Comparison of ENCODE assay signal across 8 mouse cellular contexts in the genomic region with DNA sequence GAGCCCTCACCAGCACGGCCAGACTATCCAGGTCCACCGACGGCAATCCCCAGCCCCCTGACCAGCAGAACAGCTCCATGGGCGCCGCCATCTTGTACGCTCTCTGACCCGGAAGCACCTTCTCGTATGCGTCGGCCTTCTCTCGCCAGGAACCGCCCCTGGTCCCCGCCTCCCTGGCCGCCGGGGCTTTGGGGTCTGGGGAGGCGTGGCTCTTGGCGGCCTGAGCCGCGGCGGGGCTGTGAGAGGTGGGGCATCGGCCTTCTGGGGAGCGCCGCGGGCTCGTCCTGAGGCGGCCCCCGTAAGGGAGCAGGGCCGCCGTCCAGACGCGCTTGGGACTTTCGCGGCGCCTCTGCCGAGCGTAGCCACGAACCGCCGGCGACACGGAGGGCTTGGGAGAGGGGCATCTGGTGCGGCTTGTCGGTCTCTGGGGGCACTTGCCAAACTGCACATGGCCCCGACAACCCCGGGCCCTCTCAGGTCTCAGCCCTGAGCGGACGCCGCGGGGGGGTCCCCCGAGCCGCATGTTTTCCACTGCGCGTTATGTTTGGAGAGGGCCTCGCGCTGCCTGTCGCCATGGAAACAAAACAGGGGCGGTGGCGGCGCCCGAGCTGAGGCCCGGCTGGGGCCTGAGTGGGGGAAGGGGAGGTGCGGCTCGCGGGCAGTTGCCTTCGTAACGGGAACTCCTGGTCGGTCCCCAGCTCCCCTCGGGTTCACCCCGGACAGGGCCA. TPM values are rescaled to one million over a fixed set of nuclear protein-coding genes. Genes with fewer than 3 reads are reported as not detected.
DNase-seq lines count a peak whose midpoint lies in the region; ATAC-seq and TF ChIP-seq lines count a peak whose summit lies in the region.

No protein-coding gene starts in this region.

- TF ChIP-seq POLR2A in CH12.LX (IDR thresholded peaks at IDR 0.05; ENCODE audit: low read depth, low read length) = peak; percentile 82

- dilution Hi-C loops in CH12.LX (cut with MboI; ENCODE audit: extremely low pct_ligation_motif_present, extremely low pct_unique_long_range_greater_than_20kb, low sequenced_read_pairs) = no loop called here

- TF ChIP-seq RAD21 in CH12.LX (IDR thresholded peaks at IDR 0.05; ENCODE audit: low read depth, low read length) = no peak

- peaks cover 23 to 39% of the 10 kb centered on the region in 2 experiments for H3K36me3 ChIP-seq in CH12.LX (replicated peaks in 1 of 2; ENCODE audit: control insufficient read depth in 1 of 2, insufficient read depth in 1 of 2, low read length in 1 of 2)
- peaks cover 50% of the 10 kb centered on the region for H3K36me3 ChIP-seq in forebrain, embryonic 10.5 days (replicated peaks)
- peaks cover 17% of the 10 kb centered on the region for H3K36me3 ChIP-seq in heart, embryonic 15.5 days
- H3K36me3 ChIP-seq in liver, embryonic 14.5 days (replicated peaks; ENCODE audit: control insufficient read depth, insufficient read depth, low read depth) = peaks cover 4% of the 10 kb centered on the region
- peaks cover 4% of the 10 kb centered on the region for H3K36me3 ChIP-seq in stomach, embryonic 15.5 days

- peaks cover 14% of the 10 kb centered on the region for H3K79me2 ChIP-seq in CH12.LX (replicated peaks; ENCODE audit: control insufficient read depth, extremely low read depth, insufficient read depth, poor library complexity, severe bottlenecking)

- peak overlapping the region; percentile 90 for H3K27ac ChIP-seq in CH12.LX (ENCODE audit: insufficient read depth, low read depth)
- H3K27ac ChIP-seq in forebrain, embryonic 10.5 days = peak overlapping the region; percentile 98
- H3K27ac ChIP-seq in heart, embryonic 15.5 days = peak overlapping the region; percentile 98
- H3K27ac ChIP-seq in liver, embryonic 14.5 days = peak overlapping the region; percentile 5
- H3K27ac ChIP-seq in stomach, embryonic 15.5 days = peak overlapping the region; percentile 98

- under 1% methylated on average over 69 of the region's 69 CpGs for WGBS in forebrain, embryonic 10.5 days
- WGBS in heart, embryonic 15.5 days = under 1% methylated on average over 68 of the region's 69 CpGs
- under 1% methylated on average over 69 of the region's 69 CpGs for WGBS in liver, embryonic 14.5 days (ENCODE audit: insufficient replicate concordance)
- WGBS in stomach, embryonic 15.5 days = under 1% methylated on average over 69 of the region's 69 CpGs

- ATAC-seq in heart, embryonic 15.5 days (replicated peaks; ENCODE audit: insufficient number of reproducible peaks, insufficient read depth, low FRiP score, low read depth) = peak; percentile 93
- ATAC-seq in liver, embryonic 14.5 days (ENCODE audit: insufficient read depth) = peak; percentile 89
- ATAC-seq in stomach, embryonic 15.5 days (ENCODE audit: insufficient read depth, low FRiP score, low read depth) = peak; percentile 94

- no peaks in the 10 kb centered on the region for H3K9me3 ChIP-seq in CH12.LX (replicated peaks; ENCODE audit: low read length)
- no peaks in the 10 kb centered on the region for H3K9me3 ChIP-seq in forebrain, embryonic 10.5 days
- no peaks in the 10 kb centered on the region for H3K9me3 ChIP-seq in heart, embryonic 15.5 days (replicated peaks)
- no peaks in the 10 kb centered on the region for H3K9me3 ChIP-seq in liver, embryonic 14.5 days (ENCODE audit: control insufficient read depth, low read length)
- no peaks in the 10 kb centered on the region for H3K9me3 ChIP-seq in stomach, embryonic 15.5 days

- peak overlapping the region; percentile 90 for H3K9ac ChIP-seq in CH12.LX (ENCODE audit: insufficient read depth, low read depth)
- peak overlapping the region; percentile 74 for H3K9ac ChIP-seq in heart, embryonic 15.5 days
- peak overlapping the region; percentile 73 for H3K9ac ChIP-seq in liver, embryonic 14.5 days (replicated peaks)
- peak overlapping the region; percentile 67 for H3K9ac ChIP-seq in stomach, embryonic 15.5 days

- H3K27me3 ChIP-seq in CH12.LX (replicated peaks) = no peaks in the 10 kb centered on the region
- H3K27me3 ChIP-seq in forebrain, embryonic 10.5 days (ENCODE audit: poor library complexity, severe bottlenecking) = no peaks in the 10 kb centered on the region
- no peaks in the 10 kb centered on the region for H3K27me3 ChIP-seq in heart, embryonic 15.5 days
- H3K27me3 ChIP-seq in liver, embryonic 14.5 days (ENCODE audit: control insufficient read depth, insufficient read depth, low read length) = no peaks in the 10 kb centered on the region; the same call in 1 of the 2 replicates
- no peaks in the 10 kb centered on the region for H3K27me3 ChIP-seq in stomach, embryonic 15.5 days (replicated peaks)

- peak overlapping the region; percentile 84 to 96 (median 95) for H3K4me3 ChIP-seq in CH12.LX (replicated peaks in 1 of 3; ENCODE audit: low read depth in 2 of 3, low read length in 2 of 3, poor library complexity in 1 of 3)
- H3K4me3 ChIP-seq in forebrain, embryonic 10.5 days = peak overlapping the region; percentile 78
- H3K4me3 ChIP-seq in heart, embryonic 15.5 days = peak overlapping the region; percentile 92
- peak overlapping the region; percentile 75 to 78 for H3K4me3 ChIP-seq in liver, embryonic 14.5 days (ENCODE audit: insufficient read depth in 1 of 2, low read depth in 2 of 2, low read length in 2 of 2)
- H3K4me3 ChIP-seq in stomach, embryonic 15.5 days (replicated peaks) = peak overlapping the region; percentile 89

- H3K4me2 ChIP-seq in CH12.LX (ENCODE audit: insufficient read depth, low read depth, poor library complexity, severe bottlenecking) = peak overlapping the region; percentile 94
- peak overlapping the region; percentile 92 for H3K4me2 ChIP-seq in heart, embryonic 15.5 days
- H3K4me2 ChIP-seq in liver, embryonic 14.5 days (ENCODE audit: low read depth) = peak overlapping the region; percentile 74
- peak overlapping the region; percentile 83 for H3K4me2 ChIP-seq in stomach, embryonic 15.5 days

- TF ChIP-seq EP300 in CH12.LX (IDR thresholded peaks at IDR 0.05; ENCODE audit: low read length) = no peak; the same call in 1 of the 2 replicates
- TF ChIP-seq EP300 in liver, embryonic 14.5 days (IDR thresholded peaks at IDR 0.05; ENCODE audit: low read depth) = no peak

- in situ Hi-C loops in CH12.LX (cut with MboI; ENCODE audit: low pct_ligation_motif_present, low pct_unique_long_range_greater_than_20kb, low sequenced_read_pairs) = no loop called here

- H3K4me1 ChIP-seq in CH12.LX (ENCODE audit: control insufficient read depth in 1 of 2, insufficient read depth in 2 of 2) = peaks cover 5 to 33% of the 10 kb centered on the region in 2 experiments; a peak in 3 of 4 replicates
- H3K4me1 ChIP-seq in forebrain, embryonic 10.5 days = peaks cover 64% of the 10 kb centered on the region
- H3K4me1 ChIP-seq in heart, embryonic 15.5 days (replicated peaks) = peaks cover 40% of the 10 kb centered on the region
- peaks cover 16 to 19% of the 10 kb centered on the region in 2 experiments for H3K4me1 ChIP-seq in liver, embryonic 14.5 days (replicated peaks; ENCODE audit: control insufficient read depth in 2 of 2, insufficient read depth in 2 of 2, low read length in 1 of 2)
- peaks cover 19% of the 10 kb centered on the region for H3K4me1 ChIP-seq in stomach, embryonic 15.5 days

- no peak for TF ChIP-seq CTCF in CH12.LX (conservative IDR thresholded peaks at IDR 0.05 in 1 of 2, IDR thresholded peaks at IDR 0.05 in 1 of 2; ENCODE audit: low read depth in 2 of 2, low read length in 2 of 2)
- no peak for TF ChIP-seq CTCF in liver, embryonic 14.5 days (IDR thresholded peaks at IDR 0.05; ENCODE audit: low read depth)

- peak; percentile 92 for DNase-seq in CH12.LX (ENCODE audit: extremely low read depth)
- DNase-seq in c-Kit-positive CD71-negative TER-119-negative erythroid progenitor cells, embryonic 14.5 days (ENCODE audit: low read depth) = peak; percentile 91
- DNase-seq in forebrain, embryonic 10.5 days (ENCODE audit: extremely low spot score, low spot score) = peak; percentile 95
- peak; percentile 95 to 96 for DNase-seq in kidney, postnatal 25 days
- DNase-seq in liver, embryonic 14.5 days (ENCODE audit: low read depth in 3 of 3, low spot score in 3 of 3) = peak; percentile 79 to 84 (median 84)
- peak; percentile 92 for DNase-seq in neural tube, embryonic 10.5 days (ENCODE audit: extremely low spot score, low spot score)

RNA-seq across cellular contexts. Expression of a gene that starts 1.0 kb away (rescaled TPM):
- 6.1 and 10.1 TPM in 2 replicates for total RNA-seq in CH12.LX (2012; rRNA removed)
- total RNA-seq in CH12.LX (2014; rRNA removed) = 4.2 and 5.7 TPM in 2 replicates
- polyA plus RNA-seq in CH12.LX (2012; ENCODE audit: insufficient read length, low read depth) = 4.3 and 4.6 TPM in 2 replicates
- polyA plus RNA-seq in forebrain, embryonic 10.5 days (2016; fragmentation: Nextera tagmentation; extraction: Ambion mirVana) = 65.8 and 78.2 TPM in 2 replicates
- polyA plus RNA-seq in heart, embryonic 15.5 days (2015; fragmentation: Nextera tagmentation; extraction: Ambion mirVana) = 17.5 and 31.4 TPM in 2 replicates
- 0.96 and 1.7 TPM in 2 replicates for polyA plus RNA-seq in liver, embryonic 14.5 days (2012; rRNA removed)
- 0.44 and 0.79 TPM in 2 replicates for polyA plus RNA-seq in liver, embryonic 14.5 days (2014; fragmentation: Nextera tagmentation; extraction: Ambion mirVana)
- polyA plus RNA-seq in stomach, embryonic 15.5 days (2015; fragmentation: Nextera tagmentation; extraction: Ambion mirVana) = 29.0 and 29.2 TPM in 2 replicates

RNA-seq across cellular contexts. Expression of a gene that starts 11.2 kb away (rescaled TPM):
- total RNA-seq in CH12.LX (2012; rRNA removed) = 62.5 and 64.1 TPM in 2 replicates
- 61.2 and 65.3 TPM in 2 replicates for total RNA-seq in CH12.LX (2014; rRNA removed)
- polyA plus RNA-seq in CH12.LX (2012; ENCODE audit: insufficient read length, low read depth) = 59.4 and 63.6 TPM in 2 replicates
- 34.2 and 34.7 TPM in 2 replicates for polyA plus RNA-seq in forebrain, embryonic 10.5 days (2016; fragmentation: Nextera tagmentation; extraction: Ambion mirVana)
- polyA plus RNA-seq in heart, embryonic 15.5 days (2015; fragmentation: Nextera tagmentation; extraction: Ambion mirVana) = 27.3 and 34.7 TPM in 2 replicates
- polyA plus RNA-seq in liver, embryonic 14.5 days (2012; rRNA removed) = 16.5 and 19.9 TPM in 2 replicates
- polyA plus RNA-seq in liver, embryonic 14.5 days (2014; fragmentation: Nextera tagmentation; extraction: Ambion mirVana) = 20.7 and 21.2 TPM in 2 replicates
- 40.1 and 41.2 TPM in 2 replicates for polyA plus RNA-seq in stomach, embryonic 15.5 days (2015; fragmentation: Nextera tagmentation; extraction: Ambion mirVana)

RNA-seq across cellular contexts. Expression of a gene that starts 12.9 kb away (rescaled TPM):
- total RNA-seq in CH12.LX (2012; rRNA removed) (205 and 222 TPM in 2 replicates), CH12.LX (2014; rRNA removed) (256 and 299 TPM in 2 replicates)
- 159 and 162 TPM in 2 replicates for polyA plus RNA-seq in CH12.LX (2012; ENCODE audit: insufficient read length, low read depth)
- 227 and 242 TPM in 2 replicates for polyA plus RNA-seq in forebrain, embryonic 10.5 days (2016; fragmentation: Nextera tagmentation; extraction: Ambion mirVana)
- 106 and 119 TPM in 2 replicates for polyA plus RNA-seq in heart, embryonic 15.5 days (2015; fragmentation: Nextera tagmentation; extraction: Ambion mirVana)
- polyA plus RNA-seq in liver, embryonic 14.5 days (2012; rRNA removed) = 71.7 and 83.2 TPM in 2 replicates
- polyA plus RNA-seq in liver, embryonic 14.5 days (2014; fragmentation: Nextera tagmentation; extraction: Ambion mirVana) = 101 TPM in 2 replicates
- 197 and 199 TPM in 2 replicates for polyA plus RNA-seq in stomach, embryonic 15.5 days (2015; fragmentation: Nextera tagmentation; extraction: Ambion mirVana)

RNA-seq across cellular contexts. Expression of a gene that starts 14.9 kb away (rescaled TPM):
- total RNA-seq in CH12.LX (2012; rRNA removed) (0.38 and 0.50 TPM in 2 replicates), CH12.LX (2014; rRNA removed) (0.09 and 0.28 TPM in 2 replicates)
- polyA plus RNA-seq in CH12.LX (2012; ENCODE audit: insufficient read length, low read depth) = 0.60 and 0.71 TPM in 2 replicates
- polyA plus RNA-seq in forebrain, embryonic 10.5 days (2016; fragmentation: Nextera tagmentation; extraction: Ambion mirVana) = 1.7 and 1.8 TPM in 2 replicates
- polyA plus RNA-seq in heart, embryonic 15.5 days (2015; fragmentation: Nextera tagmentation; extraction: Ambion mirVana) = 1.6 and 7.0 TPM in 2 replicates
- 0.02 and 0.18 TPM in 2 replicates for polyA plus RNA-seq in liver, embryonic 14.5 days (2012; rRNA removed)
- 0.08 and 0.11 TPM in 2 replicates for polyA plus RNA-seq in liver, embryonic 14.5 days (2014; fragmentation: Nextera tagmentation; extraction: Ambion mirVana)
- polyA plus RNA-seq in stomach, embryonic 15.5 days (2015; fragmentation: Nextera tagmentation; extraction: Ambion mirVana) = 64.2 and 89.1 TPM in 2 replicates

RNA-seq across cellular contexts. Expression of a gene that starts 31.0 kb away (rescaled TPM):
- total RNA-seq in CH12.LX (2012; rRNA removed) (1.6 and 2.2 TPM in 2 replicates), CH12.LX (2014; rRNA removed) (0.31 and 1.1 TPM in 2 replicates)
- polyA plus RNA-seq in CH12.LX (2012; ENCODE audit: insufficient read length, low read depth) = 6.7 and 8.4 TPM in 2 replicates
- polyA plus RNA-seq in forebrain, embryonic 10.5 days (2016; fragmentation: Nextera tagmentation; extraction: Ambion mirVana) = 25.1 and 25.6 TPM in 2 replicates
- 10.5 and 19.2 TPM in 2 replicates for polyA plus RNA-seq in heart, embryonic 15.5 days (2015; fragmentation: Nextera tagmentation; extraction: Ambion mirVana)
- polyA plus RNA-seq in liver, embryonic 14.5 days (2012; rRNA removed) = 3.6 and 3.9 TPM in 2 replicates
- polyA plus RNA-seq in liver, embryonic 14.5 days (2014; fragmentation: Nextera tagmentation; extraction: Ambion mirVana) = 1.7 and 2.6 TPM in 2 replicates
- polyA plus RNA-seq in stomach, embryonic 15.5 days (2015; fragmentation: Nextera tagmentation; extraction: Ambion mirVana) = 21.1 and 22.1 TPM in 2 replicates

Comparison
In these comparisons a context has a peak if more than half of its experiments do, and no peak if none do; other contexts are left out.
1. Peak in every context shown above with its lines: DNase-seq, ATAC-seq, H3K4me3 ChIP-seq and H3K27ac ChIP-seq.
2. H3K27ac ChIP-seq: peak in every context shown above with its lines; median percentile 98 in forebrain, embryonic 10.5 days; 98 in heart, embryonic 15.5 days; 98 in stomach, embryonic 15.5 days; 90 in CH12.LX; 5 in liver, embryonic 14.5 days.